Mouse (Mus musculus) ES-E14 (cell line): ENCODE data around the gene Mthfd1l. TPM values are rescaled to one million over a fixed set of nuclear protein-coding genes. Genes with fewer than 3 reads are reported as not detected.

Source experiments
- DNase-seq: peaks from one replicate; pipeline ENCODE4 v3.0.0-alpha.2; 2013; ENCODE audit warnings: low read depth, low spot score
- H3K27ac ChIP-seq: 2 replicates; pipeline ENCODE4 v1.5.1; 2012; ENCODE audit warnings: low read depth, mild to moderate bottlenecking, low read length, moderate library complexity, mixed read lengths; ENCODE audit not compliant: poor library complexity, insufficient read depth, severe bottlenecking
- H3K36me3 ChIP-seq: 2 replicates; pipeline ENCODE4 v1.6.1; 2012; ENCODE audit warnings: mild to moderate bottlenecking, low read length, moderate library complexity, mixed read lengths; ENCODE audit not compliant: control insufficient read depth, poor library complexity, insufficient read depth, severe bottlenecking
- H3K4me1 ChIP-seq, 2 experiments: fragments of 150-350 bp in 1 of 2; sonication (generic) in 1 of 2; 2 replicates each; pipeline ENCODE4 v1.6.1; 2012; ENCODE audit warnings: low read length in 2 of 2, mild to moderate bottlenecking in 1 of 2, mixed read lengths in 1 of 2; ENCODE audit not compliant: control insufficient read depth in 2 of 2, insufficient read depth in 2 of 2, poor library complexity in 1 of 2
- H3K4me3 ChIP-seq, 2 experiments: fragments of 150-350 bp in 1 of 2; sonication (generic) in 1 of 2; 2 replicates each; pipeline ENCODE4 v1.5.1; 2012; ENCODE audit warnings: low read length in 2 of 2, low read depth in 1 of 2, mild to moderate bottlenecking in 1 of 2, mixed read lengths in 1 of 2; ENCODE audit not compliant: insufficient read depth in 1 of 2, poor library complexity in 1 of 2, severe bottlenecking in 1 of 2
- H3K9ac ChIP-seq: 2 replicates; pipeline ENCODE4 v1.6.1; 2012; ENCODE audit warnings: low read depth, mild to moderate bottlenecking, low read length, mixed read lengths; ENCODE audit not compliant: poor library complexity, insufficient read depth, severe bottlenecking
- H3K9me3 ChIP-seq: fragments of 150-350 bp; sonication (generic); 2 replicates; pipeline ENCODE4 v1.6.1; 2012; ENCODE audit warnings: low read depth, mild to moderate bottlenecking, low read length; ENCODE audit not compliant: control insufficient read depth, insufficient read depth
- CHD2 ChIP-seq: IDR thresholded peaks from 2 replicates; pipeline ENCODE4 v1.6.1; 2014; ENCODE audit warnings: mild to moderate bottlenecking, low read depth, low read length, inconsistent platforms
- HCFC1 ChIP-seq: IDR thresholded peaks from 2 replicates; pipeline ENCODE4 v1.6.1; 2012; ENCODE audit warnings: low read length, inconsistent platforms, borderline replicate concordance; ENCODE audit not compliant: insufficient read depth
- MAFK ChIP-seq: IDR thresholded peaks from 2 replicates; pipeline ENCODE4 v1.6.1; 2014; ENCODE audit warnings: mild to moderate bottlenecking, low read depth, low read length, inconsistent platforms; ENCODE audit not compliant: insufficient read depth
- ZC3H11A ChIP-seq: IDR thresholded peaks from 2 replicates; pipeline ENCODE4 v1.6.1; 2012; ENCODE audit warnings: low read depth, mild to moderate bottlenecking, inconsistent platforms, low read length, borderline replicate concordance
- ZNF384 ChIP-seq: IDR thresholded peaks from 2 replicates; pipeline ENCODE4 v1.6.1; 2012; ENCODE audit warnings: low read depth, low read length, inconsistent platforms
- in situ Hi-C, 2 experiments: fragments of 600-800 bp; cut with MboI; formaldehyde crosslinking; loops; one replicate each; pipeline ENCODE4 v1.15.1; 2025; ENCODE audit warnings: low sequenced_read_pairs in 2 of 2, inconsistent platforms in 1 of 2; ENCODE audit not compliant: unreplicated experiment in 2 of 2
- total RNA-seq: library from RNA; depleted of rRNA; stranded (reverse); fragments of 300-350 nt; gene quantifications from 2 replicates; pipeline ENCODE4 v1.2.3, GENCODE M21; 2012

Gene Mthfd1l
- total RNA-seq, 1 experiment, result 48.5 TPM

DNA sequence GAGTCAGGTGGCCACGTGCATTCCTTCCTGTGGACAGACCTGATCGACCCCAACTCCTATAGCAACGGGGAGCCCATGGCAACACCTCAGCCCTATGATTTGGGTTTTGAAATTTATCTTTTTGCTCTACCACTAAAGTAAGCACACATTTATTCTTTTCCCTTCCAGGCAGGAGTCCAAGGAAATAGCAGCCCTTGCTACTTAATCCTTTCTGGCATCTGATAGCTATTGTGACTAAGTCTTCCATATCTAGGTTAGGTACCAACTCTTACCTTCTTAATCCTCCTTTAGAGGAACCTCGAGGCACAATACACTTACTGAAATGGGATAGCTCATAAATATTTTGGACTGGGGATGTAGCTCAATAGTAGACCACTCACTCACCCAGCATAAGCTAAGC, 180.1 kb downstream of the Mthfd1l start:
- H3K9ac ChIP-seq, result no peak overlapping the region
- H3K4me3 ChIP-seq, result no peak overlapping the region
- DNase-seq, result no peak
- in situ Hi-C loops, result no loop called here
- H3K9me3 ChIP-seq, result no peaks in the 10 kb centered on the region
- H3K27ac ChIP-seq, result no peak overlapping the region
- peaks cover 12% of the 10 kb centered on the region for H3K36me3 ChIP-seq
- H3K4me1 ChIP-seq, result no peaks in the 10 kb centered on the region; a peak in 1 of 4 replicates
- TF ChIP-seq ZNF384, result no peak

DNA sequence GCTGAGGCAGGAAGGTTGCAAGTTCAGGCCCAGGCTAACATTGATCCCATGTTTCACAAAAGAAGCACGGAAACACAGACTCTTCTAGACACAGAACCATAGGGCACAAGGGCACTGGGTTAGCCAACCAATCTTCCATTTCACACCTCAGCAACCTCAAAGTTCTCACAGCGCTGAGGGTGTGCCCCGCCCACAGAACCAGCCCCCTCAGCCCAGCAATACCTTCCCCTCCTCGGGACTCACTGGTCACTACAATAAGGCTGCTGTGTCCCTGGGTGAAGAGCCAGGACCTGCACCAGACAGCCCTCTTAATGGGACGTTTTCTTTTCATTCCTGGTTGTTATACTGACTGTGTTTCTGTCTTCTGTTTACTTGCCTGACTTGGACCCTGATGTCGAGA, 181.1 kb downstream of the Mthfd1l start:
- Histone ChIP-seq H3K4me1 (no peaks in the 10 kb centered on the region), H3K4me3 (no peak overlapping the region), H3K9me3 (no peaks in the 10 kb centered on the region), H3K36me3 (peaks cover 10% of the 10 kb centered on the region), H3K27ac (no peak overlapping the region), H3K9ac (no peak overlapping the region)
- in situ Hi-C loops, result no loop called here
- no peak for TF ChIP-seq ZNF384
- no peak for TF ChIP-seq CHD2
- TF ChIP-seq ZC3H11A, result no peak
- no peak for TF ChIP-seq MAFK
- no peak for TF ChIP-seq HCFC1
- no peak for DNase-seq

DNA sequence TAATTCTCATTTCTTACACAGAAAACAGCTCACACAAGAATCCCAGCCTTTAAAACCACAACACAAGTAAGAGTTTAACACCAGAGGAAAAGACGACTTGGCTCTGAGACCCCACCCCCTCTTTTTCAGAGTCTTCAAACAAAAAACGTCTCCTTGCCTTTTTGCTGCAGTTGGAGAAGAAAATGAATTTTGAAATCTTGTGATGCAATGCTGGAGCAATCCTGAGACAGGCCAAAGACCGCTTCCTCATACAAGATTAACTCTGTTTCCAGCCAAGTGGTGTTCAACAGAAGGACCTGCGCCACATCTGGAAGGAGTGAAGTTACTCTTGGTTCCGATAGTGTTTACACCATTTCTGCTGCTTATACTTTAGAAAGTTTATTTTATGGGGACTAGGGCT, 182.6 kb downstream of the Mthfd1l start:
- no peaks in the 10 kb centered on the region for H3K4me1 ChIP-seq
- in situ Hi-C loops, result no loop called here
- H3K36me3 ChIP-seq, result peaks cover 8% of the 10 kb centered on the region
- no peak for TF ChIP-seq HCFC1
- no peak for TF ChIP-seq CHD2
- no peak for TF ChIP-seq MAFK
- no peak for TF ChIP-seq ZC3H11A
- no peak for TF ChIP-seq ZNF384
- no peaks in the 10 kb centered on the region for H3K9me3 ChIP-seq
- H3K4me3 ChIP-seq, result no peak overlapping the region
- H3K27ac ChIP-seq, result no peak overlapping the region
- H3K9ac ChIP-seq, result no peak overlapping the region
- DNase-seq, result no peak

DNA sequence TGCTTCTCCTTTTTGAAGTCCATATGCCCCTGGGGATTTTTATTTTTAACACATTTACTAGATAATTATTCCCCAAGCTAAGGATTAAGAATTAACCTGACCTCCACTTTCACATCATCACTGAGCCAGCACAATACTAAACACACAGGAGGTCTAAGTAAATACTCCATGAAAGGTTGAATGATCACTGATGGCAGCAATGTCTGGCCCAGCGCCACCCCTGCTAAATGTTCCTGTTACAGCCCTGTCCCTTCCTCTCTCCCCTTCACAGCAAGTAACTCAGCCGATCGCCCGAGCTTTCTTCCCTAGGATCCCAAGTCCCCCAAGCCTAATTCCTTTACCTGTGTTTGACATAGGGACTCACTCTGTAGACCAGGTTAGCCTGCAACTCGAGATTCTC, 185.6 kb downstream of the Mthfd1l start:
- no peak overlapping the region for H3K27ac ChIP-seq
- no peak for DNase-seq
- H3K4me3 ChIP-seq, result no peak overlapping the region
- in situ Hi-C loops, result no loop called here
- H3K9me3 ChIP-seq, result no peaks in the 10 kb centered on the region
- H3K9ac ChIP-seq, result no peak overlapping the region
- TF ChIP-seq MAFK (no peak), ZC3H11A (no peak), HCFC1 (no peak), ZNF384 (no peak), CHD2 (no peak)
- no peaks in the 10 kb centered on the region; the same call in 1 of the 2 replicates for H3K36me3 ChIP-seq
- H3K4me1 ChIP-seq, result peaks cover 5 to 8% of the 10 kb centered on the region in 2 experiments

DNA sequence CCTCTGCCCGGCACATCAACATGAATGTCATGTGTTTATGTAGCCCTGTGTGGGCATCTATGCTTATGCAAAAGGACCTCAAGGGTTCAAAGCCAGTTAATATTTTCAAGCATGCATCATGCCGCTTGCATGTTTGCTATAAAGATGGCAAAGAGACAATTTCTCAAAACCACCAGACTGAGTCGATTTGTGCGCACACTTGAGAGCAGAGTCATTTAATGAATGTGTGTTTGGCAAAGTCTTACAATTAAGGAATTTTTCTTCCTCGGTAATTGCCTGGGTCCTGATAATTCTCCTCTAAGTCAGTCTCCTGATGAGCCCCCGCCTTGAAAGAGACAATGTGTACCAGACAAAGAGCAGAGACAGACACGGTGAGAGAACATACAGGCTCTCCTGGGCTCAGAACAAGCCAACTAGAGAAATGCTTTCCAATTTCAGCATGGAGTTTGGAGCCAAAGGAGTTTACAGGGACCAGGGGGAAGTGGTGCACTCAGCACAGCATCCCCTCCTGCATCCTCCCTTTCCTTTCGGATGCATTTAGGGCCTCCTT, 186.7 kb downstream of the Mthfd1l start:
- no peak overlapping the region for H3K27ac ChIP-seq
- H3K36me3 ChIP-seq, result no peaks in the 10 kb centered on the region
- H3K4me1 ChIP-seq, result peaks cover 8 to 13% of the 10 kb centered on the region in 2 experiments
- no peak for DNase-seq
- TF ChIP-seq CHD2 (no peak), ZC3H11A (no peak), MAFK (no peak), HCFC1 (no peak), ZNF384 (no peak)
- H3K9ac ChIP-seq, result no peak overlapping the region
- in situ Hi-C loops, result no loop called here
- H3K4me3 ChIP-seq, result no peak overlapping the region
- no peaks in the 10 kb centered on the region for H3K9me3 ChIP-seq
